Mouse (Mus musculus): Measurements from ENCODE around the gene Mrps27. TPM values are rescaled to one million over a fixed set of nuclear protein-coding genes. Genes with fewer than 3 reads are reported as not detected.

Gene Mrps27
- polyA plus RNA-seq, 1 experiment from 2014 or later = 50.7 TPM

- Histone ChIP-seq H3K9ac (ENCODE audit: low read depth, low read length) (no peak overlapping the region), H3K27me3 (ENCODE audit: insufficient read depth, low read length) (no peaks in the 10 kb centered on the region), H3K4me3 (replicated peaks; ENCODE audit: low read depth, low read length) (no peak overlapping the region), H3K9me3 (replicated peaks; ENCODE audit: low read length) (no peaks in the 10 kb centered on the region), H3K27ac (no peak overlapping the region), H3K36me3 (ENCODE audit: insufficient read depth, low read length) (0 out of 2 replicates have a peak, but pooled peaks cover 15% of the 10 kb centered on the region), H3K4me2 (ENCODE audit: low read length) (no peak overlapping the region), H3K4me1 (replicated peaks; ENCODE audit: insufficient read depth, low read length) (no peaks in the 10 kb centered on the region)
- 81% methylated on average over 12 of the region's 12 CpGs for WGBS
- DNase-seq (ENCODE audit: low spot score) (no peak), ATAC-seq (replicated peaks; ENCODE audit: low FRiP score, low read depth) (no peak)
- TF ChIP-seq CTCF (IDR thresholded peaks at IDR 0.05; ENCODE audit: low read depth) = no peak
Measured at GRCm38 (mm10) chr13:99369103-99369502, 24.5 kb downstream of the Mrps27 start.

- no peak for TF ChIP-seq CTCF (IDR thresholded peaks at IDR 0.05; ENCODE audit: low read depth)
- H3K9ac ChIP-seq (ENCODE audit: low read depth, low read length) = no peak overlapping the region
- H3K4me2 ChIP-seq (ENCODE audit: low read length) = no peak overlapping the region
- no peaks in the 10 kb centered on the region for H3K4me1 ChIP-seq (replicated peaks; ENCODE audit: insufficient read depth, low read length)
- 94% methylated on average over 5 of the region's 5 CpGs for WGBS
- no peak for ATAC-seq (replicated peaks; ENCODE audit: low FRiP score, low read depth)
- no peak overlapping the region for H3K4me3 ChIP-seq (replicated peaks; ENCODE audit: low read depth, low read length)
- DNase-seq (ENCODE audit: low spot score) = no peak
- no peak overlapping the region for H3K27ac ChIP-seq
- H3K9me3 ChIP-seq (replicated peaks; ENCODE audit: low read length) = no peaks in the 10 kb centered on the region
- 0 out of 2 replicates have a peak, but pooled peaks cover 6% of the 10 kb centered on the region for H3K36me3 ChIP-seq (ENCODE audit: insufficient read depth, low read length)
- H3K27me3 ChIP-seq (ENCODE audit: insufficient read depth, low read length) = no peaks in the 10 kb centered on the region
Measured at GRCm38 (mm10) chr13:99371285-99371684, 26.7 kb downstream of the Mrps27 start.

- no peak overlapping the region for H3K4me3 ChIP-seq (replicated peaks; ENCODE audit: low read depth, low read length)
- ATAC-seq (replicated peaks; ENCODE audit: low FRiP score, low read depth) = no peak
- no peaks in the 10 kb centered on the region for H3K27me3 ChIP-seq (ENCODE audit: insufficient read depth, low read length)
- DNase-seq (ENCODE audit: low spot score) = no peak
- H3K4me1 ChIP-seq (replicated peaks; ENCODE audit: insufficient read depth, low read length) = no peaks in the 10 kb centered on the region
- no peaks in the 10 kb centered on the region for H3K36me3 ChIP-seq (ENCODE audit: insufficient read depth, low read length)
- no peak overlapping the region for H3K9ac ChIP-seq (ENCODE audit: low read depth, low read length)
- no peak overlapping the region for H3K4me2 ChIP-seq (ENCODE audit: low read length)
- WGBS = 53% methylated on average over 7 of the region's 7 CpGs
- TF ChIP-seq CTCF (IDR thresholded peaks at IDR 0.05; ENCODE audit: low read depth) = no peak
- H3K9me3 ChIP-seq (replicated peaks; ENCODE audit: low read length) = no peaks in the 10 kb centered on the region
- no peak overlapping the region for H3K27ac ChIP-seq
Measured at GRCm38 (mm10) chr13:99373684-99374083, 29.1 kb downstream of the Mrps27 start.

DNA sequence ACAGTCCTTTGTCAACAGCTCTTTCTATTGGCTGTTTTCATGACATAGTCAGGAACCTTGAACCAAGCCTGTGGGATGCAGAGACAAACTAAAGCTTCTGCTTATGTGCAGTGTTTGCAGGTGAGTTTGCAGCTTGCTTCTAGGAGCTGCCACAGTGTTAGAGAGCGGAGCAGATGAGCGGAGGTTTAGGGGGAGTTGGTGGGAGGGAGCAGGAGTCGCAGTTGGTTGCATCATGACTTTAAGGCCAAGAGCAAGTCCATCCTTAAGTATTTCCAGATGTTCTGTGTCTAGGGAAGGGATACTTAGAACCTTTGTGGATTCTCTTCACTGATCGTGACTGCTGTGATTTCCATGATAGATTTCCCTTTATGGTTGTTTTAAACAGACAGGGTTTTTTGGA is 29.6 kb downstream of the Mrps27 start:
- no peak overlapping the region for H3K27ac ChIP-seq
- no peaks in the 10 kb centered on the region for H3K4me1 ChIP-seq (replicated peaks; ENCODE audit: insufficient read depth, low read length)
- no peak for TF ChIP-seq CTCF (IDR thresholded peaks at IDR 0.05; ENCODE audit: low read depth)
- H3K4me2 ChIP-seq (ENCODE audit: low read length) = no peak overlapping the region
- WGBS = 44% methylated on average over 4 of the region's 4 CpGs
- no peaks in the 10 kb centered on the region for H3K27me3 ChIP-seq (ENCODE audit: insufficient read depth, low read length)
- no peaks in the 10 kb centered on the region for H3K36me3 ChIP-seq (ENCODE audit: insufficient read depth, low read length)
- DNase-seq (ENCODE audit: low spot score) (no peak), ATAC-seq (replicated peaks; ENCODE audit: low FRiP score, low read depth) (no peak)
- H3K9me3 ChIP-seq (replicated peaks; ENCODE audit: low read length) = no peaks in the 10 kb centered on the region
- no peak overlapping the region for H3K9ac ChIP-seq (ENCODE audit: low read depth, low read length)
- H3K4me3 ChIP-seq (replicated peaks; ENCODE audit: low read depth, low read length) = no peak overlapping the region

GRCm38 (mm10) chr13:99375550-99375949 is 31.0 kb downstream of the Mrps27 start:
- no peaks in the 10 kb centered on the region for H3K9me3 ChIP-seq (replicated peaks; ENCODE audit: low read length)
- peak; percentile 90 for DNase-seq (ENCODE audit: low spot score)
- H3K4me2 ChIP-seq (ENCODE audit: low read length) = no peak overlapping the region
- peak; percentile 95 for TF ChIP-seq CTCF (IDR thresholded peaks at IDR 0.05; ENCODE audit: low read depth)
- WGBS = 35% methylated on average over 6 of the region's 6 CpGs
- no peaks in the 10 kb centered on the region for H3K27me3 ChIP-seq (ENCODE audit: insufficient read depth, low read length)
- H3K9ac ChIP-seq (ENCODE audit: low read depth, low read length) = no peak overlapping the region
- no peaks in the 10 kb centered on the region for H3K36me3 ChIP-seq (ENCODE audit: insufficient read depth, low read length)
- no peak overlapping the region for H3K4me3 ChIP-seq (replicated peaks; ENCODE audit: low read depth, low read length)
- no peaks in the 10 kb centered on the region for H3K4me1 ChIP-seq (replicated peaks; ENCODE audit: insufficient read depth, low read length)
- no peak; the same call in 1 of the 2 replicates for ATAC-seq (replicated peaks; ENCODE audit: low FRiP score, low read depth)
- no peak overlapping the region for H3K27ac ChIP-seq

DNA sequence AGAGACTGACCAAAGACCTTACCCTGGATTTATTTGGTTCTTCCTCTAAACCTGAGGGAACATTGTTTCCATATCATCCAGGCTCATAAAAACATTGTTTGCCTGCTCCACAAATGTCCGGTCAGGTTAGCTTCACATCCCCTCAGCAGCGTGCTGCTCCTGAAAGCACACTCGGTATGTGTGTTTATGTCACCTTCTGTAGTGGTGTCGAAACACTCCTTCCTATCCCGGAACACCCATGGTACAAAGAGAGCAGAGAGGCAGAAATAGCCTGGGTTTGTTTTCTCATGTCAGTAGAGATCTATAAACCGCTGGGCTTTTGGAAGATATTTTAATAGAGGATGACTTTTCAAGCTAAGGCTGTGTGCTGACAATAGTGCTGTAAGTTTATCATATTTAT is 32.5 kb downstream of the Mrps27 start:
- no peak overlapping the region for H3K4me2 ChIP-seq (ENCODE audit: low read length)
- no peaks in the 10 kb centered on the region for H3K9me3 ChIP-seq (replicated peaks; ENCODE audit: low read length)
- ATAC-seq (replicated peaks; ENCODE audit: low FRiP score, low read depth) (no peak), DNase-seq (ENCODE audit: low spot score) (no peak)
- no peak for TF ChIP-seq CTCF (IDR thresholded peaks at IDR 0.05; ENCODE audit: low read depth)
- WGBS = 80% methylated on average over 6 of the region's 6 CpGs
- H3K27ac ChIP-seq = no peak overlapping the region
- H3K36me3 ChIP-seq (ENCODE audit: insufficient read depth, low read length) = 0 out of 2 replicates have a peak, but pooled peaks cover 3% of the 10 kb centered on the region
- no peak overlapping the region for H3K4me3 ChIP-seq (replicated peaks; ENCODE audit: low read depth, low read length)
- no peaks in the 10 kb centered on the region for H3K4me1 ChIP-seq (replicated peaks; ENCODE audit: insufficient read depth, low read length)
- H3K27me3 ChIP-seq (ENCODE audit: insufficient read depth, low read length) = no peaks in the 10 kb centered on the region
- H3K9ac ChIP-seq (ENCODE audit: low read depth, low read length) = no peak overlapping the region

DNA sequence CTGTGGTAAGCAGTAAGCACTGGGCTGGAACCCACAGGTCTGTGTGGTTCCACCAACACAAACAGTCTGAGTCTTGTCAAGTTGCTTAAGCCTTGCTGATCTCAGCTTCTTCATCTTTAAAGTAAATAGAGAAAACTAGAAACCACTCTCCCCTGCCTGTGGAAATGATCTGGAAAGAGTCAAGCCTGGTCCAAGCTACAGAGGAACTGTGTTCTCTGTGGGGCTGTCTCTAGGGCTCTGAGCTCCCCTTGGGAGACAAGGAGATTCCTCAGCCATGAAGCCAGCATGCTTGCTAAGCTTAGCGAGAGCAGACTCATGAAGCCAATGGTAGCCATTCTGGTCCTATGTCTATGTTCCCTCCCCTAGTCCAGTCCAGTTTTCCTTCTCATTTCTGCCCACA is 33.6 kb downstream of the Mrps27 start:
- WGBS = 74% methylated on average over 1 of the region's 1 CpGs
- no peak for DNase-seq (ENCODE audit: low spot score)
- no peak for ATAC-seq (replicated peaks; ENCODE audit: low FRiP score, low read depth)

More for the DNA sequence above, 33.6 kb downstream of the Mrps27 start:
- Histone ChIP-seq H3K4me2 (ENCODE audit: low read length) (no peak overlapping the region), H3K27ac (no peak overlapping the region), H3K36me3 (ENCODE audit: insufficient read depth, low read length) (0 out of 2 replicates have a peak, but pooled peaks cover 3% of the 10 kb centered on the region), H3K4me3 (replicated peaks; ENCODE audit: low read depth, low read length) (no peak overlapping the region), H3K4me1 (replicated peaks; ENCODE audit: insufficient read depth, low read length) (no peaks in the 10 kb centered on the region), H3K9ac (ENCODE audit: low read depth, low read length) (no peak overlapping the region), H3K27me3 (ENCODE audit: insufficient read depth, low read length) (no peaks in the 10 kb centered on the region), H3K9me3 (replicated peaks; ENCODE audit: low read length) (no peaks in the 10 kb centered on the region)
- TF ChIP-seq CTCF (IDR thresholded peaks at IDR 0.05; ENCODE audit: low read depth) = no peak
